Mouse (Mus musculus): ENCODE measurements around the gene Rapgef4. TPM values are rescaled to one million over a fixed set of nuclear protein-coding genes. Genes with fewer than 3 reads are reported as not detected.
"Not testable (repeated sequence)": the region's sequence is repeated elsewhere in the genome, so short reads cannot be mapped to it uniquely, and the experiment has no call there.

Rapgef4 gene
- total RNA-seq, 2 experiments from 2014 or later: 0.88 to 0.98 TPM

GRCm38 (mm10) chr2:72114148-72114559, 133.1 kb downstream of the Rapgef4 start:
- ATAC-seq (ENCODE audit: poor library complexity, severe bottlenecking): peak; percentile 45

- no peak for ATAC-seq (ENCODE audit: poor library complexity, severe bottlenecking)
These were observed 135.1 kb downstream of the Rapgef4 start for GRCm38 (mm10) chr2:72116103-72116502.

- no peak for ATAC-seq (ENCODE audit: poor library complexity, severe bottlenecking)
These were observed 135.7 kb downstream of the Rapgef4 start for GRCm38 (mm10) chr2:72116698-72117097.

GRCm38 (mm10) chr2:72117138-72118011, 136.3 kb downstream of the Rapgef4 start:
- peak; percentile 64 for ATAC-seq (ENCODE audit: poor library complexity, severe bottlenecking)

- no peak for ATAC-seq (ENCODE audit: poor library complexity, severe bottlenecking)
These were observed 139.2 kb downstream of the Rapgef4 start for GRCm38 (mm10) chr2:72120211-72120610.

- ATAC-seq (ENCODE audit: poor library complexity, severe bottlenecking): no peak
These were observed 141.6 kb downstream of the Rapgef4 start for GRCm38 (mm10) chr2:72122410-72123223.

- ATAC-seq (ENCODE audit: poor library complexity, severe bottlenecking): no peak
These were observed 142.8 kb downstream of the Rapgef4 start for GRCm38 (mm10) chr2:72123851-72124250.

- no peak for ATAC-seq (ENCODE audit: poor library complexity, severe bottlenecking)
These were observed 144.7 kb downstream of the Rapgef4 start for GRCm38 (mm10) chr2:72125786-72126185.

GRCm38 (mm10) chr2:72126411-72126810, 145.4 kb downstream of the Rapgef4 start:
- ATAC-seq (ENCODE audit: poor library complexity, severe bottlenecking): no peak

GRCm38 (mm10) chr2:72129612-72130311, 148.7 kb downstream of the Rapgef4 start:
- ATAC-seq (ENCODE audit: poor library complexity, severe bottlenecking): no peak

- no peak for ATAC-seq (ENCODE audit: poor library complexity, severe bottlenecking)
These were observed 151.2 kb downstream of the Rapgef4 start for GRCm38 (mm10) chr2:72132222-72132621.

GRCm38 (mm10) chr2:72136045-72136444, 155.0 kb downstream of the Rapgef4 start:
- ATAC-seq (ENCODE audit: poor library complexity, severe bottlenecking): no peak

- no peak for ATAC-seq (ENCODE audit: poor library complexity, severe bottlenecking)
These were observed 155.6 kb downstream of the Rapgef4 start for GRCm38 (mm10) chr2:72136486-72137264.

GRCm38 (mm10) chr2:72139863-72140845, 159.1 kb downstream of the Rapgef4 start:
- ATAC-seq (ENCODE audit: poor library complexity, severe bottlenecking): peak; percentile 54; the same call in 1 of the 2 replicates

GRCm38 (mm10) chr2:72141091-72141490, 160.1 kb downstream of the Rapgef4 start:
- no peak for ATAC-seq (ENCODE audit: poor library complexity, severe bottlenecking)

GRCm38 (mm10) chr2:72141732-72142131, 160.7 kb downstream of the Rapgef4 start:
- not testable (repeated sequence) for ATAC-seq (ENCODE audit: poor library complexity, severe bottlenecking)

- no peak for ATAC-seq (ENCODE audit: poor library complexity, severe bottlenecking)
These were observed 162.4 kb downstream of the Rapgef4 start for GRCm38 (mm10) chr2:72143413-72143812.

- peak; percentile 47; the same call in 1 of the 2 replicates for ATAC-seq (ENCODE audit: poor library complexity, severe bottlenecking)
These were observed 163.6 kb downstream of the Rapgef4 start for GRCm38 (mm10) chr2:72144576-72145200.

Measured in megakaryocyte, adult 5-6 weeks (primary cell).